Mouse (Mus musculus) gonadal fat pad, adult 2 months (tissue): ENCODE measurements around the gene Psma6. TPM values are rescaled to one million over a fixed set of nuclear protein-coding genes. Genes with fewer than 3 reads are reported as not detected.
"Not testable (repeated sequence)": the region's sequence is repeated elsewhere in the genome, so short reads cannot be mapped to it uniquely, and the experiment has no call there.

Experiments
- DNase-seq: peaks from one replicate; pipeline ENCODE4 v3.0.0-alpha.2; 2012; ENCODE audit warnings: low read depth
- polyA plus RNA-seq: library from polyadenylated mRNA; depleted of rRNA; stranded (reverse); fragments of >200 nt; gene quantifications from 2 replicates; pipeline ENCODE4 v1.2.3, GENCODE M21; 2012; rRNA removed

Gene Psma6
- polyA plus RNA-seq: 70.7 and 88.6 TPM in 2 replicates

DNA sequence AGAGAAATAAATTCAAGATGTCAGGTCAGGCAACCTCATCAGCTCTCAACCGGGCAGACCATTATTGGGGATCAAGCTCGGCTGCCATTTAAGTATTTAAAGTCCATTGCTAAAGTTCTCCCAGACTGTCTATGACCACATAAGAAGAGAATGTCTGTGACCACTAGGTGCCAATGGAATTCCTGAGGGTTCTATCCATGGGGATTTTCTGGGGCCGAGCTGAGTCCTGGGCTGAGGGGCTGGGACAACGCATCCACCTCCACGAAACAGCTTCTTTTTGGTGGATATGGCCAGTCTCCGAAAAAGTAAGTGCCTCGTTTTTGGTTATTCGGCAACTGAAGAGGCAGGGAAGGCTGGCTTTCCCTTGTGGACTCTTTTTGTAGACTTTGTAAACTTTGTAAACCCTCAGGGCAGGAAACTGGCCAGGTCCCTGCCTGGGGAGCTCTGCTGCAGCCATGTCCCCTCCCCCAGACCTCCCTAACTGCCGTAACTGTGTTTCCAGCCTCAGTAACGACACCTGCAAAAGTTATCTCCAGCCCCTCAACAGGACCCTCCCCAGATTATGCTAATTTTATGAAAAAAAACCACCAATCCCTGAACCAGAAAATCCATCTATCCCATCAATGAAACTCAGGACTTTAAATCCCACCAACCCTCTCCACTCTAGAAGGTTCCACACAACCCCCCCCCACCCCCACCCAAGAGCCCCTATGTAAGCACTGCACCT, at the start of gene Psma6:
Psma6 (plus strand) TSS at position 200 of the 727 bp plus-strand sequence.
- DNase-seq: no peak

DNA sequence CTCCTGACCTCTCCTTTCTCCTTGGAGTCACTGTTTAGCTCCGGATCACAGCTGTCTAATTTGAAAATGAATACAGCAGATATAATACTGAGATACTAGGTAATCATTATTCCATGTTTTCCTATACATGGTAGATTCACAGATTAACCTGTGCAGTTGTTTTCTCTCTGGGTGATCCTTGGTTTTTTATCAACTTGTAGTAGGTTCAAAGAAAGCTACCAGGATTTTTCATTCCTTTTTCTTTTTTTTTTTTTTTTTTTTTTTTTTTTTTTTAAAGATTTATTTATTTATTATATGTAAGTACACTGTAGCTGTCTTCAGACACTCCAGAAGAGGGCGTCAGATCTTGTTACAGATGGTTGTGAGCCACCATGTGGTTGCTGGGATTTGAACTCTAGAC, 45.5 kb upstream of the Psma6 start:
- DNase-seq: not testable (repeated sequence)

DNA sequence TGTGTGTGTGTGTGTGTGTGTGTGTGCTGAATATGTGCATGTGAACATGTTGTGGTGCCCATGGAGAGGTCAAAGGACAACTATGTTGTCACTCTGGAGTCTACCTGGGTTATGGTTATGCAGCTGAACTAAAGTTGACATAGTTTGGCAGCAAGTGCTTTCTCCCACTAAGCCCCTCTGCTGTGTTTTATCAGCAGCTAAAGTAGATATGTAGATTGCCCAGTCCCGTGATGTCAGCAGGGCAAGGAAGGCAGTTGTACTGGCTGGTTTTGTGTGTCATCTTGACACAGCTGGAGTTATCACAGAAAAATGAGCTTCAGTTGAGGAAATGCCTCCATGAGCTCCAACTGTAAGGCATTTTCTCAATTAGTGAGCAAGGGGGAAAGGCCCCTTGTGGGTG, 41.0 kb upstream of the Psma6 start:
- DNase-seq: not testable (repeated sequence)

DNA sequence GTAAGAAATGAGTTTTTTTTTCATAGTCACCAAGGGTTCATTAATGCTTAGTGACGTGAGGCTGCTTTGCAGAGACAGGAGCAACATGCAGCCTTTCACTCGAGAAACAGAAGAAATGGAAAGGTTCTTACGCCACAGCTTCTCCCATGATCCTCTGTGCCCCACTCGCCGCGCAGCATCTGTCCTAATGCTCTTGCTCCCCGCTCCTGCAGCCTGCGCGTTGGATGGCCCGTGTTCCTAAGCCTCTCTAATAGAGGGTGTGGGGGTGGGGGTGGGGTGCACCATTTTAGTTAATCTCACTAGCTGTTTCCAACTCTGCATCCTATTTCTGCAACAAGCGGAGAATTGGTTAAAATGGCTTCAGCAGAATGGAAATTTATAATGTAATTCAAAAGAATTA, 40.0 kb upstream of the Psma6 start:
- DNase-seq: no peak

DNA sequence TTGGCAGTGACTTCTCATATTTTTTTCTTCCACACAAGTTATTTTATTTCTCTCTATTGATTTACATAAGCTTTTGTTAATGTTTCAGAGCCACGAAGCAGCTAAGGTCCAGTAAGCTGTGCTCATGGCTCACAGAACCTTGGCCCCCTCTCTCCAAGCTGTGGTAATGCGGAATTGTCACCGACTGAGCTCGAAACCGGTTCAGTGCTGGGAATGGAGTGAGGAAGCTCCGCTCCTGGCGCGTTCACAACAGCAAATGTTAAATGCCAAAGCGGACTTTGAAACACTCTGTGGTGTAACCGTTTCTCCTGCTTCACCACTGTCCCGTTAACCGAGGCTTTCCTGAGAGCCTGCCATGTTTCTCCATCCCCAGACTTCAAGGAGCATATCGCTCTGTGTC, 39.4 kb upstream of the Psma6 start:
- no peak for DNase-seq

DNA sequence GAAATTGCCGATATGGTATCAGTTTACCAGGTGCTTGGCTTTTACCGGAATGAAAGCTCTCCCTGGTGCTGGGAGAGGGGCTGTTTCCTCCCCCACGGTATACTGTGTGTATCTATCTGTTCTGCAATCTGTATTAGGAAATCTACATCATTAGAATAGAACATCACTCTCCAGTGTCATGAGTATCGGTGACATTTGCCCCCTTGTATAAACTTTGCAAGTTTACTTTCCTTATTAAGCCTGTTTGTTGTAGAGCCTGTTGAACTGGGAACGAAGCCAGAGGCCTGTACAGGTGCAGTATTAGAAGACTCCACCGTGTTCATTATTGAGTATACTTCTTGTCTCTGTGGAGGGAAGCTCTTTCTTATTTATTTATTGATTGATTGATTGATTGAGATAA, 30.6 kb upstream of the Psma6 start:
- no peak for DNase-seq

DNA sequence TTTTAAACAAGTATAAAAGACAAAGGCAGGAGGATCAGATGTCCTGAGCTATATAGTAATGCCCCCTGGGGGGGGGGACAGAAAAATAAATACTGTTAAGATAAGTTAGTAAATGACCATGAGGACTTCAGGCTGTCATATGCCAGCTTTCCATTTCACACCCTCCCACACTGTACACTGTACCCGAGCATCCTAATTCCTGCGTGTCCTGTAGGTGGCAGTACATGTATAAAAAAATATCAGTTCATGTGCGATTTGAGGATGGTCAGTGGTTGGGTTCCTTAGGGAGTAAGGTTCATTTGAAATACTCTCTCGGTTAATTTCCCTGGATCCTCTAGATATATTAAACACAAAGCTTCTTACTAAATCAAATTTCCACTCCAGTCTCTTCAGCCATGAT, 29.1 kb upstream of the Psma6 start:
- no peak for DNase-seq

DNA sequence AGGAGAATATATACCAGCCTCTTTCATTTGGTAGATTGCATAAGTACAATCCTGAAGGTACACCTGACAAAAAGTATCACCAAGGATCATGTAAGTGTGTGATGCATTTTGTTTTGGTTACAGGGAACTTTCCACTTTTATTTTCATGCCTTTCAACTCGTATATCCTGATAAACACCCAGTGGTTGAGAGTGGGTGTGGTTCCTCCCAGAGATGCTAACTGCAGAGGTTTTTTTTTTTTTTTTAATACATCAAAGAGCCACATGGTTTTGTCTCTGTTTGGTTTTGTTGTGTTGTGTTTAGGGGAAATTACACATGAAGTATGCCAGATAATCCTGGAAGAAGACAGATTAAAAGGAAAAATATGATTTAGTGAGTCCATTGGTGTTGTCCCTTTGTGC, 26.7 kb upstream of the Psma6 start:
- no peak for DNase-seq

DNA sequence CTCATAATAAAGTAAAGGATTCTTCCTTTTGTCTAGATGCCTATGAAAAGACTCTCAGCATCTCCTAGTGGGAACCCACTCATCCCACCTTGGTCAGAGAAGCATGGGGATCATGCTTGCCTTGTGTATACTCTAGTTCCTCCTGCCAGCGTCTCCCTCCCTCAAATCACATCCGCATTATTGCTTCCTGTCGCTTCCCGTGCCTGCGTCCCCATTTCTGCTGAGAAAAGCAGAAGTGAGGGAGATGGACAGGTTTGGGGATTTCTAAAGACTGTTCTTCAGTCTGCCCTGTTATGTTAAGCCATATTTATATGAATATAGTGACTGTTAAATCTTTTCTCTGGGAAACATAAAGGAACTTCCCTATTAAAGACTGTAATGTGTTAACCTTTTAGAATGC, 23.1 kb upstream of the Psma6 start:
- no peak for DNase-seq

DNA sequence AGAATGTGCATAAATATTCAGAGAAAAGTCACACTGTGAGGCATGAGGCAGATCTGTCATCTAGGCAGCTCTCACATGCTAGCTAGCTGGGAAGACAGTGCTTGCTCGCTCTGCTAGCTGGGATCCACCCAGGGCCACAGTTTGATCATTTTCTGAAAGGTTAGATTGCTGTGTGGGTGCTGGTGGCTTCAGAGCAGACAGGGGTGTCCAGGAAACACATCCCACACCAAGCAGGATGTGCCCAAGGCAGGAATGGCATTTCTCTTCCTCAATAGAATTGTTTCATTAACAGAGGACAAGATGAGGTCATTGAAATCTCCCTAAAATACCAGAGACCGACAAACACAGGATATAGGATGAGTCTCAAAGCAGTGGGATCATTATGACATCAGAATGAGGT, 18.9 kb upstream of the Psma6 start:
- no peak for DNase-seq

DNA sequence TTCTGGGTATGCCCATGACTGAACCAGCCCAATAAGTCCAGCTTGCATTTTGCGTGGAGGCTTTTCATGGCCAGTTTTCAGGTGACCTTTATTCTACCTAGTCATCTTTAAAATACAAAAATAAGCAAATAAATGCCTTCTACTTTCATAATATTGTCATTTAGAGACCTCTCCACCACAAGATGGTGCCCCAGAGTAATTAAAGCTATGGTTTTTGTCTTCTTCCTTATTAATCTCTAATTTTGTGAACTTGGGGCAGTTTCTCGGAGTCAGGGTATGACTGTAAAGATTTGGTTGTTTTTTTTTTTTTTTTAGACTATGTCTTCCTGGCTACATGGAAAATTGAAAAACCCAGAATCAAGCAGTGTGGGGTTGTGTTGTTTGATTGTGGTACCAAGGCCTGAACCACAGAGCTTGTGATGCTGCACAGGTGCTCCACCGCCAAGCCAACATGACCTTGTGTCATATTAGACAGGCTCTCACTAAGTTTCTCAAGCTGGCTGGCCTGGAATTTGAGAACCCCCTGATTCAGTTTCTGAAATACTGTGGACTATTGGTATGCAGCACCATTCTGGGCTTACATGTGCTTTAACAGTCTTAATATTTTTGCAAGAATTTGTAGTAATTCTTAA, 11.5 kb upstream of the Psma6 start:
- no peak for DNase-seq

DNA sequence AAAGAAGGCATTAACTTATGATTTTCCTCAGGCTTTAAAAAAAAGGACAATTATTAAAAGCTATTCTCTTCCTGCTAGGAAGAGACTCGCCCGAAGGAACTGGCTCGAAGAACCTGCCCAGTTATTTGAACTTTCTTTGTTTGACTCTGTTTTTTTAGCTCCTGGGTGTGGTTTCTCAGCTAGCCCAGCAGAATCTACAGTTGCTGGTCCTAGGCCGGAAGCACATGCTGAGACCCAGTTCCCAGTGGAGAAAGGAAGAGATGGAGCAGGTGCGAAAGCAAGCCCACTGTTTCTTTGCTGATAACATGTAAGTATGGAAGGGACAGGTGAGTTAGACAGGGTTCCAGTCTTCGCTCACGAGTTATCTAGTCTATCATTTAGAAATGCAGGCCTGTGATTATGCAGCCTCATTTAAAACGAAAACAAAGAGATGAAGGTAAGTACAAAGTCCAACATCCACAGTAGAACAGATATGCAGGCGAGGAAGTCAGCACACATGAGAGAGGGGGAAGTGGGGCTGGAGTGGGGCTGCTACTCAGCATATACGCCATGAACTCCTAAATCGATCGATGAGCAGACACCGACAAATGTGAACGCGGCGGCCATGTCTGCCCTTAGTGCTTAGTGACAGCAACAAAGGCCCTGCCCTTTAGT, 6.9 kb upstream of the Psma6 start:
- DNase-seq: no peak

DNA sequence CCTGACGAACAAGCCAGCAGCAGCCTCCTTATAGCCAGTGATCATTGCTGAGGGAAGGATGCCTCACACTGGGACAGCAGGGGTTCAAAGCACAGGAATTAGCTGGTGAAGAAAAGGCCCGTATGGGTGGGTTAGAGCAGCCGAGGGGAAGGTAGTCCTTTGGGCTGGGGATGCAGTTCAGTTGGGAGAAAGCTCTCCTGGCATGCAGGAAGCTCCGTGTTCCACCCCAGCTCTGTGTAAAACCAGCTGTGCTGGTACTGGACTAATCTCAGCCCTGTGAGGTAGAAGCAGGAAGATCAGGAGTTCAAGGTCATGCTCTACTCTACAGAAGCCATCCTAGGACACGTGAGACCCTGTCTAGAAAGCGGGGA, 6.4 kb upstream of the Psma6 start:
- DNase-seq: no peak

DNA sequence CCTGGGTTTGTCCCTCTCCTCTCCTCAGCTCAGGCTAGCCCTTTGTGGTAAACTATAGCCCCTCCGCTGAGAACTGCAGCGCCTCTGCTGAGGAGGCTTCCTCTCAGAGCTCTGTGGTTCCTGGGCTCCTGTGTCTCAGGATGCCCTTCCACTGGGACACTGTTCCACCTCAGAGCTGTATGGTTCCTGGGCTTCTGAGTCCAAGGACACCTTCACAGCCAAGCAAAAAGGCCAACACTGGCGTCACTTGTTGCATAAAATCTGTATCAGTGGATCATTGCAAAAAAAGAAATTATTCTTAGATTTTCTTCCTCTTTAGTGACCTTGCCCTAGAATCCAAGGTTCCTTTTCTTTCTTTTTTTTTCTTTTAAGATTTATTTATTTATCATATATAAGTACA, 804 bp downstream of the Psma6 start:
- no peak for DNase-seq

DNA sequence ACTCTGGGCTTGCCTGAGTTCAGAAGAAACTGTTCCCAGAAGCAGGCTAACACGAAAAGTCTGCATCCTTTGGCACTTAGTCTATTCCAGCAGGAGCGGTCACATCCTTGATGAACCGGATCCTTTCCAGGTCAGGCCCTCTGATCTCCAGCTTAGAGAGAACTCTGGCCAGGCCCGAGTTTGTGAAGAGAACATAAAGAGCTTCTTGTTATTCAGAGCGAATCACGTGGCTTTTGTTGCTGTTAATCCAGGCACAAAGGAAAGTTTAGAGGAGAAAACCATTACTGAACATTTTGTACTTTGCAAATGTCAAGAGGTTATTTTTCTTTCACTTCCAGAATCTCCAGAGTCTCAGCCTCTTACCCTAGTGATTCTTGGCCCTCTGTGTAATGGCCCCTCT, 1.9 kb downstream of the Psma6 start:
- no peak for DNase-seq

DNA sequence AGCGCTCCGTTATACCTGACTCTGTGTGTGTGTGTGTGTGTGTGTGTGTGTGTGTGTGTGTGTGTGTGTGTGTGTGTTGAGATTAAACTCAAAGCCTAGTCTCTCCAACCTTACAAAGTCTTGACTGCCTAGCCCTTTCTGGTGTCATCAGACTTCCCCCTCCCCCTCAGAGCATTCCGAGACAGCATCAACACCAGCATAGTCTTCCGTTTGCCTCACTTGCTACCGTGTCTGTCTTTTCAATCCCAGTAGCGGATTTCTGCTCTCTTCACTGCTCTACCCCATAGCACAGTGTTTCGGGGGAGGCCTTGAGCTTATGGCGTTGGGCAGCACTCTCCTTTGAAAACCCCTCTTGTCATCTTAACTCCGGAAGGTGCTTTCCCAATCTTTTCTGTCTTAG, 2.4 kb downstream of the Psma6 start:
- no peak for DNase-seq

DNA sequence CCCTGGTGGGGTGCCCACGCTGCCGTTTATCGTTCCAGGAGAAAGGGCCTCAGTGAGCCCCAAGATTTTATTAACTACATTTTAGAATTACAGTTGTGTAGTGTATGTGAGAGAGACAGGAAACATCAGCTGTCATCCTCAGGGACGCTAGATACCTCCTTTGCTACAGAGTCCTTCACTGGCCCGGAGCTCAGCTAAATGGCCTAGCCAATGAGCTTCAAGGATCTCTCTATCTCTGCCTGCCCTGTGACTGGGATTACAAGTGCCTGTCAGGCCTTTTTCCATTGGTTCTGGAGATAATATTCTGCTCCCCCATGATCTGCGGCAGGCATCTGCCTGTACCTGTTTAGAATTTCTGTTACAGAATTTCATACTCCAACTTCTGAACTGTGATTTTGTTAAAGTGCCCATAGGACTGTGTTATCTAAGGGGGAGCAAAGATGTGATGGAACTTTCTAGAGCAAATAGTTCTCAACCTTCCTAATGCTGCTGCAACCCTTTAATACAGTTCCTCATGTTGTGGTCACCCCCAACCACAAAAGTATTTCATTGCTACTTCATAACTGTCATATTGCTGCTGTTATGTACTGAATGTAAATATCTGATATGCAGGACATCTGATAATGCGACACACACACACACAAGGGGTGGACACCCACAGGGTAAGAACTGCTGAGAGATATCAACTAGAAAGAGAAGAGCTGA, 3.2 kb downstream of the Psma6 start:
- no peak for DNase-seq

DNA sequence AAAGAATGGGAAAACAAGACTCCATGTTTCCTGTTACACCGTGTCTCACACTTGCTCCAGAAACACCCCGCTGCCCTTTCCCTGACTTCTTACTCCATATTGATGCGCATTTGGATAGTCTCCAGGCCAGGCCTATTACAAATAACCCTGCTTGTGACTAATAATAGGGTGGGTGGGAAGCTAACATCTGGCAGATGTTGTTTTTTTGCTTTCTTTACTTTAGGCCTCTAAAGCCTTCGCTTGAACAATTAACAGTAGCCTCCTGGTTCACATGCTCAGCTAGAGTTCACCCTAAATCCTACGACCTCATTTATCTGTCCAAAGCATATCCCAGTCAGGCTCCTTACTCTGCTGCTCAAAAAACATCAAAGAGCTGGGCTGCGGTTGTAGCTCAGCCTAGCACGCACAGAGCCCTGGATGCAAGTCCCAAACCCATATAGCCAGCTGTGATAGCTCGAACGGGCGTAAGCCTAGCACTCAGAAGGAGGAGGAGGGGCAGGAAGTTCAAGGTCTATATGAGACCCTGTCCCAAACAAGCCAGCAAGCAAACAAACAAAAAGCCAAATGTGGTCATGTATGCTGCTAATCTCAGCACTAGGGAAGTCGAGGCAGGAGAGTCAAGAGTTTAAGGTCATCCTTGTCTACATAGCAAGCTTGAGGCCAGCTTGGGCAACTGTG, 3.9 kb downstream of the Psma6 start:
- DNase-seq: no peak

DNA sequence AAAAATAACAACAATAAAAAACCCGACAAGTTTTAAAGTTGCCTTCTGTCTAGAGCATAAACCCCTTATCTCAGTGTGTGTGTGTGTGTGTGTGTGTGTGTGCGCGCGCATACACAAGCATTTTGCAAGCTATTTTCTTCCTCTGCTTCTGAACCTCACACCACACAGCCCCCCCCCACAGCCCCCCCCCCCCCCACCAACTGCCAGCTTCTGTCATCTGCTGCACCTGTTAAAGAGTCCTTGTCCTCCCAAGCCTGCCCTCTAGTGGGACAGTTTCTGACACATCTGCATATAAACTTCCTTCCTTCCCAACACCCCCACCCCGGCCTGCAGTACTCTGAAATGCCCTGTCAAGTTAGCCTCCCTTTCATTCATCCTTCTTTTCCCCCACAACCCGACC, 4.5 kb downstream of the Psma6 start:
- DNase-seq: no peak

DNA sequence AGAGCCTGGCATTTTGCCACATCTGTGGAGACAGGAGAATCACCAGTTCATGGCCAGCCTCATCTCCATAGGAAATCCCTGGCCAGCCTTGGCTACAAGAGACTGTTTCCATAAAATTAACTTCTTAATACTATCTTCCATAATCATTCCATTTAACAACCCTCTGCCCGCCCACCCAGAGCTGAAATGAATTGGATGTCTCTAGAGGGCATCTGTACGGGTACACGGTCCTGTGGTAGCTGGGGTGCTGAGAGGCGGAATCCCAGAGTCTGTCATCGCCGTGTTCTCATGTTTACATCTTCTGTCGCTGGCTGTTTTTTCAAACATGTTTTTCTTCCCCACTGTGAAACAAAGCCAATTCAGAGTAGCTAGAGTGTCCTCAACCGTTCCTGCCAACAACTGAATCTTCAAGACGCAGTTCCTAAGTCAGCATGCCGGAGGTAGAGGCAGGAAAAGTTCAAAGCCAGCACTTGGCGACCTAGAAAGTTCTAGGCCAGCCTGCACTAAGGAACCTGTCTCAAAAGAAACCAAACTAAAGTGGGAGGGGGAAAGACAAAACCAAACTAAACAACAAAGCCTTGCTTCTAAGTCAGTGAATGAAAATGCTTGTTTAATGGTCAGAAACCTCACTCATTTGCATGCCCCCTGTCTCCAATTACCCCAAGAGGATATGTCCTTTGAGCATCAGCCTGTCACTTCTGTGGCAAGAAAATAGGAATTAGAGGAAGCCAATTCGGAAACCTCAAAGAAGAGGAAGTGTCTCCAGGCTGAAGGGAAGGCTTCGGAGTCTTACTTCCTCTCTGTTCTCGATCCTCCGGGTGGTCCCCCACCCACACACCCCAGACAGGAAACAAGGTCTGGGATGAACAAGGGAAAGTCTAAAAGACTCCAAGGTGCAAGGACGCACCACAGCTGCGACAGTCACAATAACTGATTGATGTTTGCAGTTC, 5.4 kb downstream of the Psma6 start:
- no peak for DNase-seq

DNA sequence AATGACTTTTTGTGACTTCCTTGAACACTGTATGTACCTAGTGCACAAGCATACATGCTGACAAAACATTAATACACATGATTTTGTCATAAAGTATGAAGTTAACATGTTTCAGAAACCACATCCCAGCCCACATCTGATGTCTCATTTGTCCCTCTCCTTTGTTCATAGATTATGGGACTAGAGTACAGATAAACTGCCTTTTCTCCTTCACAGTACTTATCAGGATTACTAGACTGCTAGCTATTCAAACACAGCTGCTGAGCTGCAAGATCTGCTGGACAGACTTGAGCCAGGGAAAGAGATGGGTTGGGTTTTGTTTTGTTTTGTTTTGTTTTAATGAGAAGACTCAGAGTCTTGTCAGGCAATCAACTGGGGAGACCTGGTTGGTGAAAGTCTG, 8.1 kb downstream of the Psma6 start:
- no peak for DNase-seq
